Mouse (Mus musculus): Measurements from ENCODE around the gene Zc2hc1b.

GRCm38 (mm10) chr10:13125811-13126210 is 52.0 kb downstream of the Zc2hc1b start:
- TF ChIP-seq CTCF (IDR thresholded peaks at IDR 0.05; ENCODE audit: insufficient read depth, low read depth, low read length) = no peak
- TF ChIP-seq POLR2A (IDR thresholded peaks at IDR 0.05; ENCODE audit: insufficient read depth, low read depth, low read length) = no peak

Measured in olfactory bulb, adult 2 months (tissue).